Mouse (Mus musculus): ENCODE data around the gene Rassf3.

The Rassf3 gene

GRCm38 (mm10) chr10:121462162-121462881 lies 13.8 kb downstream of the Rassf3 start:
- no peak for DNase-seq (ENCODE audit: low spot score in 2 of 2)

- no peak for DNase-seq (ENCODE audit: low spot score in 2 of 2)
These were observed 14.6 kb downstream of the Rassf3 start for GRCm38 (mm10) chr10:121461404-121462161.

DNA sequence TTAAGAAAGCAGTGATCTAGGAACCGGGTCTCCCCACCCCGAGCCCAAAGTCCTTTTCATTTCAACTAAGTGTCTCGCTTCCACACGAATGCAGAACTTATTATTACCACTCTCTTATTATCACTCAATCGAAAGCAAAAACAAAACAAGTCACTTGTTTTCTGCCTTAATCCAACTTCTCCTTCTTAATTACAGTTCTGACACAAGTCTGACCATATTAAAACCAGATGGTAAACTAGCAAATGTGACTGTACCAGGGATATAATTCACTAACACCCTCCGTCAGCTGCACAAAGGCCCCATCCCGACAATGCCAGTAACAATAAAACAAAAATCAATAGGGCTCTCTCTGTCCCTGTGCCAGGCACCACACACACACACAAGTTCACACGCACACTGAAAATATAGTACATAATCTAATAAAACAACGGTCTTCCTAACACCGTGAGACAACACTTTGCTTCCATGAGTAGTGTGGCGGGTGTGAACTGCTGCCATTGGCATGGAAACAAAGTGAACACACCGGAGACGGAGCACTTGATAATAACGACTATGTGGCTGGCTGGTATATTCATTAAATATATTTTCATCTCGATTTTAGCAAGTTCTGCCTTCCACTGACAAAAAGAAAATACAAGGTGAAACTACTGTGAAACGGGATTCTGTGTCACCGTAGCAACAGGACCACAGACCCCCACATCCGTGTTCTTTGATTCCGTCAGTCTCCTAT lies 16.9 kb downstream of the Rassf3 start:
- DNase-seq (ENCODE audit: low spot score in 2 of 2) = no peak

GRCm38 (mm10) chr10:121458408-121458807 lies 17.7 kb downstream of the Rassf3 start:
- DNase-seq (ENCODE audit: low spot score in 2 of 2) = no peak

- DNase-seq (ENCODE audit: low spot score in 2 of 2) = no peak
These were observed 18.8 kb downstream of the Rassf3 start for GRCm38 (mm10) chr10:121457381-121457780.

- no peak for DNase-seq (ENCODE audit: low spot score in 2 of 2)
These were observed 20.6 kb downstream of the Rassf3 start for GRCm38 (mm10) chr10:121455517-121455916.

DNA sequence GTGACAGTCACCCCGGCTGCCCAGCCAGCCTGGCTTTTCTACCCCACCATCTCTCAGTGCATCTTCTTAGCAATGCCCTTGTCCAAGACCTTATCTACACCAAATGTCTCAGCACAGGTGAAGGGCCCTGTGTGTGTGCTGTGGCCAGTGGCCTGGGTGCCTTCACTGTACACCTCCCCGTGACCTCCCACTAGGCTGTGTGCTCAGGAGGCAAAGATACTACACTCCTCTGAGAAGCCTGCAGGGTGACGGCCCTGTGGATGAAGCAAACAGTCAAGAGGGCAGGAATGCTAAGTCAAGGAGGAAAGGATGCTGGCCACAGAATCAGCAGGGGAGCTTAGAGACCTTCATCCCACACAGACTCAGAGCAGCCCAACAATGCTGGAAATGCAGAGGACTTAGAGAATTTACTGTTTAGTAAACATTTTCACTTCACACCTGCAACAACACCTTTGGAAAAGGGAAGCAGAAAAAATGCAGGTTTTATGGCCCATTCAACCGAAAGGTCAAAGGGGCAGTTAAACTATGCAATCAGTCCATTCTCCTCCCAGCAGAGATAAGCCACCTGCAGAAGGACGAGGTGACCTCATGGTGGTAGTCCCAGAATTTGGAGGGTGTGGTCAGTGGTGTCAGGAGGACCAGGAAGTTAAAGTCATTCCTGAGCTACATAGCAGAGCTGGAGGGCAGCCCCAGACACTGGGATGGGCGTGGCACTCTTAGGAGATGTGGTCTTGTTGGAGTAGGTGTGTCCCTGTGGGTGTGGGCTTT lies 21.3 kb downstream of the Rassf3 start:
- DNase-seq (ENCODE audit: low spot score in 2 of 2) = no peak

- no peak for DNase-seq (ENCODE audit: low spot score in 2 of 2)
These were observed 22.1 kb downstream of the Rassf3 start for GRCm38 (mm10) chr10:121454033-121454432.

DNA sequence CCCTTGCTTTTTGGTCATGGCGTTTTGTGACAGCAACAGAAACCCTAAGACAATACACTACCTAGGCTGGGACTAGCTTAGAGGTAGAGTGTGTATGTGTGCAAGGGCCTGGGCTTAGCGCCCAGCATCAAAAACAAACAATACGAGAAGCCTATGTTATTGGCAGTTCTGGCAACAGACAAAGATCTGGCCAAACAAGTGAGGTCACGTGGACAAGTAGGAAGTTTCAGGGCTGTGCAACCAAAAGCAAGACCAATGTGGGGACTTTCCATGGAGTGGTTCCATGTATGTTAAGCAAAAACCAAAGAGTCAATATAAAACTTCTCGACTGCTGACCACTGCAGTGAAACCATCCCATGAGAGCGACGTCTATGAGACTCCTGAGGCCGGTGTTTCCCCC lies 30.3 kb downstream of the Rassf3 start:
- DNase-seq (ENCODE audit: low spot score in 2 of 2) = no peak

GRCm38 (mm10) chr10:121444198-121444597 lies 31.9 kb downstream of the Rassf3 start:
- DNase-seq (ENCODE audit: low spot score in 2 of 2) = no peak

DNA sequence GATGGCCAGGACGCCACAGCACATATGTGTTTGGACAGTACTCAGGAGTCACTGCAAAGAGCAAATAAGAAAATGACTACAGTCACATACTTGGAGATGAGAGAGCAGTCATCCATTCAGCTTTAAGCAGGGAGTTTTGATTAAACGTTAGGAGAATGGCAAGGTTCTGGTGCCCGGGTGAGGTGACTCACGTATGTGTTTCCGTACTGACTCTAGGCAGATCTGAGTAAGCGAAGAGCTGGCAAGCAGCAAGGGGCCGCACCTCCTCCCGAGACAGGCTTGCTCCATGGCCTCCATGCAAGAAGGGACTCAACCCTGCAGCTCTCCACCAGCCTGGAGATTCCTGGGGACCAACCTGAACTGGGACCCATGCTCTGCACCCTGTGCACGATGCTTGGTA lies 32.4 kb downstream of the Rassf3 start:
- DNase-seq (ENCODE audit: low spot score in 2 of 2) = no peak

- DNase-seq (ENCODE audit: low spot score in 2 of 2) = no peak
These were observed 36.8 kb downstream of the Rassf3 start for GRCm38 (mm10) chr10:121439310-121439731.

DNA sequence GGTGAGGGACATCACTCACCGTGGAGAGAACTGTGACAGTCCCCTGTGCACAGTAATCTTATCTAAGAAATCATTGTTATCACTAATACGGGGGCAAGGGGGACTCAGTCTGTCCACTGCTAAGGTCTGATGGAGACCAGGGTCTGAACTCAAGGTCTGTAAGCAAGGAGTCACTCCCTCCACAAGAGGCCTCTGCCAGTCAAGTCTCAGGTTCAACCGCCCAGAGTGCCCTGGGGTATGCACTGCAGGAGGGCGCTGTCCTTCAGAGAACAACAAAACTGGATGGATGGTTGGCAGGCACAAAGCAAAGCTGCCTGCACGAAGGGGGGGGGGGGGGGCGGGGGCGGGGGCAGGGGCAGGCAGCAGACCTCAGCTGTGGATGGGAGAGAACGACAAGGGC lies 38.0 kb downstream of the Rassf3 start:
- no peak for DNase-seq (ENCODE audit: low spot score in 2 of 2)

- no peak for DNase-seq (ENCODE audit: low spot score in 2 of 2)
These were observed 39.5 kb downstream of the Rassf3 start for GRCm38 (mm10) chr10:121436693-121437092.

GRCm38 (mm10) chr10:121436258-121436645 lies 39.9 kb downstream of the Rassf3 start:
- no peak for DNase-seq (ENCODE audit: low spot score in 2 of 2)

DNA sequence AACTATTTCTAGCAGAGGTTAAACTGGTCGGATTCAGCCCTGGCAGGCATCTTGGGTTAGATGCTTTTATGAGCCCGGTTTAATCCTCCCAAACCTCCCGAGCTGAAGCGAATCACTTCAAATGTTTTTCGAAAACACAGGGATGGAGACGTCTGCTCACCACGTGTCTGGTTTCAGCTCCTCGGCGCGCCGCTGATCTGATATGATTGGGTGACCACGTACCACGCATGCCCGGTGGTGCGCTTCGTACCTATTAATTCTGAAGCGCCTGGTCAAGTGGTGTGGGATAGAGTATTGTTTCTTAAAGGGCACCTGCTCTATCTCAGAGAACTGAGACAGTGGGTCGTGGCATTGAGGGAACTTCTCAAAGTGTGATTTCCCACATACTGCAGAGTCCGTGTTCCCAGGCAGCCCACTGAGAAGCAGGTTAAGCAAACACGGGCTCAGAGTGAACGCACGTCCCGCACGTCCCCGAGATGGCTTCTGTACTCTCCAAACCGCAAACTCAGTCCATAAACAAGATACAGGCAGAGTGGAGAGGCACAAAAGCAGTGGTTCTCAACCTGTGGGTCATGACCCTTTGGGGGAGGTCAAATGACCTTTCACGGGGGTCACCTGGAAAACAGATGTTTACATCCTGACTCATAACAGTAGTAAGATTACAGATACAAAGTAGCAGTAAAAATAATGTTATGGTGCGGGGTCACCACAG lies 40.4 kb downstream of the Rassf3 start:
- DNase-seq (ENCODE audit: low spot score in 2 of 2) = no peak

- DNase-seq (ENCODE audit: low spot score in 2 of 2) = no peak
These were observed 41.6 kb downstream of the Rassf3 start for GRCm38 (mm10) chr10:121434441-121435103.

DNA sequence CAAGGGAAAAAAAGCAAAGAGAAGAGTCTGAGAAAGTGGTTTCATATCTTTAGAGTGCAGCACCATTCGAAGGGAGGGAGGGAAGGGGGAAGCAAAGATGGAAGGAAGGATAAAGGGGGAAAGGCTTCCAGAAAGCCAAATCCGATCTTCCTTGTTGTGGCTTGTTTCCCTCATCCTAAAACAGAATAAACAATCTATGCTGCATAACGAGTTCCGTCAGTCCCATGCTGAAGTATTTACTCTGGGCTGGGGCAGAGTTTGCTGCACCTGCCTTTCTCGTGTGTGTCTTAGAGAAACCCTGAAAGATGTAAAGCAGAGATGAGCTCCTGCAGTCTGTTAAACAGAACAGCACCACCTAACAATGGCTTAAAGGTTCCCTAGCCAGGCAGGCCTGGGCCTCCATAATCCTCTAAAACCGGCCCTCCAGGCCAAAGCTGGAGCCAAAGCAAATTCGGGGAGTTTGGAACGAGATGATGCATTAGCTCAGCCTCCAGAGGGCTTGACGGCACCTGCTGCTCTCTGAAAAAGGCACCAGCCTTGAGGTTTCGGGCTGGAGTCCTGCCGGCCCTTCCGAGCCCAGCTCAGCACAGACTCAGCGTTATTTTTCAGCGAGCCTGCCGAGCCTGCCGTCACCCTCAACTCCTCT lies 43.4 kb downstream of the Rassf3 start:
- no peak for DNase-seq (ENCODE audit: low spot score in 2 of 2)

DNA sequence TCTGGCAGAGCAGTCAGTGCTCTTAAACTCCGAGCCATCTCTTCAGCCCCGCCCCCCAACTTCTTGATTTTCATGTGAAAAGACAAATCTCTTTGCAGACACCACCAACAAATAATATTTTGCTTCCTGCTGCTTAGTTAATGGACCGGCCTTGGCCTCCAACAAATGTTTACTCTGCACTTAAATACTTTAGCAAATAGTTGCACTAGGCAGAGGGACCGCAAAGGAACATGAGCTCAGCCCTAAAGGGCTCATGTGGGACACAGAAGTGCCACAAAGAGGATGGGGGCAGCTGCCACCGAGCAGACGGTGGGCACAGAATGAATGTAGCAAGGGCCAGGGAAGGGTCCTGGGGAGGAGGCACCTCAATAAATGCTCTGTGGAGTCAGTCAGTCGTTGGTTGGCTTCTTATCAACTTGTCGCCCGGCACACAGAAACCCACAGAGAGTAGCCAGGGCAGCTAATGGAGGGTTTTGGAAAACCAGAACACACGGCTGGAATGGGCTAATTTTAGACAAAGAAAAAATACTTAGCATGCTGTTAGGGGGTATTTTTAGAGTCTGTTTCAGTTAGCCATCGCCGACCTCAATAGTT lies 44.0 kb downstream of the Rassf3 start:
- no peak for DNase-seq (ENCODE audit: low spot score in 2 of 2)
